Mouse (Mus musculus): ENCODE results near the gene Orai3. TPM values are rescaled to one million over a fixed set of nuclear protein-coding genes. Genes with fewer than 3 reads are reported as not detected.
"Not testable (repeated sequence)": the region's sequence is repeated elsewhere in the genome, so short reads cannot be mapped to it uniquely, and the experiment has no call there.

The Orai3 gene
- polyA plus RNA-seq, 1 experiment from 2014 or later = 6.1 TPM

DNA sequence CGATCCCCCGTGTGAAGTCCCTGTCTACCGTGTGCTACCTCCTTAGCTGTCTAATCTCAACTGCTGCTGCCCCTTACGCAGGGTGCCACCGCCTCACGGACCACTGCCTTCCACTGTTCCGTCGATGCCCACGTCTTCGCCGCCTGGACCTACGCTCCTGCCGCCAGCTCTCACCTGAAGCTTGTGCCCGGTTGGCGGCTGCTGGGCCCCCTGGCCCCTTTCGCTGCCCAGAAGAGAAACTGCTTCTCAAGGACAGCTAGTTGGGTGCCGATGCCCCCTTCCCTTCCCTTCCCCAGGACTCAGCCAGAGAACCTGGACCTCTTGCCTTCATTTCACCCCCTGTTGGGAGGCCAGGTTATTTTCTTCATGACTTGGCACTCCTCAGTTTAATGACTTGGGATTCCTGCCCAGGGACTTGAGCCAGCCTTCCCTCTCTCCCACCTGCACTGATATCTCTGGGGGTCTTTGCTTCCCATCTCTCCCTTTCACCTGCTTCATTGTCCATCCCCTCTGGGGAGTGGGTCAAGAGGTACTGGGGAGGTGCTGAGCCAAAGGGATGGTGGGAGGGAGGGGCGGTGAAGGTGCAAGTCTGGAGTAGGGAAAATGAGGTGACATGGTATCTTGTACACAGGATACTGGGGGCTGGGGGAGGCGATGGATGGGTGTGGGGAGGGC lies 1.8 kb upstream of the Orai3 start:
- Histone ChIP-seq H3K9me3 (no peaks in the 10 kb centered on the region), H3K4me1 (replicated peaks) (peaks cover 31% of the 10 kb centered on the region), H3K27ac (0 out of 2 replicates have a peak overlapping the region, but pooled peaks have one; percentile 73), H3K9ac (replicated peaks) (0 out of 2 replicates have a peak overlapping the region, but pooled peaks have one; percentile 14), H3K36me3 (peaks cover 55% of the 10 kb centered on the region), H3K4me2 (replicated peaks) (no peak overlapping the region), H3K27me3 (no peaks in the 10 kb centered on the region), H3K4me3 (replicated peaks) (no peak overlapping the region)
- 96% methylated on average over 19 of the region's 19 CpGs for WGBS
- ATAC-seq = no peak

DNA sequence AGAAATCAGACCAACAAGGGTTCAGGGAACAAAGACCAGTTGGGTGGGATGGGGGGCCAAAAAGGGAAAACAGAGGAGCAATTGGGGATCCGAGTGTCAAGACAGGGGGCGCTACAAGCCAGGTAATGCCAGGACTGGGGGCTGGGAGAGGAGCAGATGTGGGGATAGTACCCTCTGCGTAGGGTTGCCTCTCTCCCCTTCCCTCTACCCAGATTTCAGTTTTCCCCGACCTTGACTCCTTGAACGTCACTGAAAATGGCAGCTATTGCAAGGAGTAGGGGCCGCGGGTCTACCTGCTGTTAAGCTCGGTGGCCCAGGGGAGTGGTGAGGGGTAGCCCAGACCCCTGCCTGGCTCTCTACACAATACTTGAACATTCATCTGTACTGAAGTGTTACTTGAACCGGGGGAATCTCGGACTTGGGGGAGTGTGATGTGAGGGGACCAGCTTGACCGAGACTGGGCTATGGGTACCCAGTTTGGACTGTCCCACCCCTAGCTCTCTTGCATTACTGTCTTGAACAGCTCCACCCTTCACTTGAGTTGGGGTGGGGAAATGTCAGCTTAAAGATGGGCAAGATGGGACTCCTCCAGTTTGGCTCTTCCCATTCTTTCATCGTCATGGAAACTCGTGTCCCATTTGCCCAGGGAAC lies 1.1 kb upstream of the Orai3 start:
- WGBS = 45% methylated on average over 13 of the region's 13 CpGs
- ATAC-seq = no peak; the same call in 1 of the 2 replicates
- Histone ChIP-seq H3K4me3 (replicated peaks) (no peak overlapping the region), H3K9me3 (no peaks in the 10 kb centered on the region), H3K9ac (replicated peaks) (0 out of 2 replicates have a peak overlapping the region, but pooled peaks have one; percentile 14), H3K36me3 (peaks cover 51% of the 10 kb centered on the region), H3K4me1 (replicated peaks) (peaks cover 31% of the 10 kb centered on the region), H3K4me2 (replicated peaks) (peak overlapping the region; percentile 67; the same call in 1 of the 2 replicates), H3K27ac (peak overlapping the region; percentile 73), H3K27me3 (no peaks in the 10 kb centered on the region)

DNA sequence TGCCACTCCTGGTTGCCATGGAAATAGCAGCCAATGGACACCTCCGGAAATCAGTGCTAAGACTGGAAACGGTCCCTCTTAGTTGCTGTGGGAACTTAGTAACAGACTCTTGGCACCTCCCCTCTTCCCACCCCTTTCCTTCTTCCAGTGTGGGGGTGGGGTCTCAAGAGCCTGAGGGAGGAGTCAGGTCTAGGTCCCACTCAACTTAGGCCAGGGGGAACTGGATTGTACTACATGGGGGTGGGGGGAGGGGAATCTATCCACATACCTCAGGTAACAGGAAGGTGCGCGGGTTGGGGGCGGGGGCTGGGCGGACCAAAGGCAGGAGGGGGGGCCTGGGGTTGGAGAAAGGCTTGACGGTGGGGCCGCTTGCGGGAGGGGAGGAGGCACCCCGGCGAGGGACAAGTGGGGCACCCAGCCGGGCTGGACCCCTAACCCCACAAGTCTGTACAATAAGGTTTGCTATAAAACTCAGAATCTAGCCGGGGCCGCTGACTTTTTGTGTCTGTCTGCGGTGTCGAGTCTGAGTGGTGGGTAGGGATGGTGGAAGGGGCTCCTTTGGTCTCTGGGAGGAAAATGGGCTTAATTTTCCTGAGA lies 520 bp upstream of the Orai3 start:
- peaks cover 45% of the 10 kb centered on the region for H3K36me3 ChIP-seq
- H3K4me3 ChIP-seq (replicated peaks) = peak overlapping the region; percentile 42
- no peaks in the 10 kb centered on the region for H3K27me3 ChIP-seq
- 1% methylated on average over 16 of the region's 16 CpGs for WGBS
- ATAC-seq = peak; percentile 87
- H3K9ac ChIP-seq (replicated peaks) = peak overlapping the region; percentile 73
- peak overlapping the region; percentile 65 for H3K27ac ChIP-seq
- no peaks in the 10 kb centered on the region for H3K9me3 ChIP-seq
- H3K4me1 ChIP-seq (replicated peaks) = peaks cover 31% of the 10 kb centered on the region
- H3K4me2 ChIP-seq (replicated peaks) = peak overlapping the region; percentile 67

DNA sequence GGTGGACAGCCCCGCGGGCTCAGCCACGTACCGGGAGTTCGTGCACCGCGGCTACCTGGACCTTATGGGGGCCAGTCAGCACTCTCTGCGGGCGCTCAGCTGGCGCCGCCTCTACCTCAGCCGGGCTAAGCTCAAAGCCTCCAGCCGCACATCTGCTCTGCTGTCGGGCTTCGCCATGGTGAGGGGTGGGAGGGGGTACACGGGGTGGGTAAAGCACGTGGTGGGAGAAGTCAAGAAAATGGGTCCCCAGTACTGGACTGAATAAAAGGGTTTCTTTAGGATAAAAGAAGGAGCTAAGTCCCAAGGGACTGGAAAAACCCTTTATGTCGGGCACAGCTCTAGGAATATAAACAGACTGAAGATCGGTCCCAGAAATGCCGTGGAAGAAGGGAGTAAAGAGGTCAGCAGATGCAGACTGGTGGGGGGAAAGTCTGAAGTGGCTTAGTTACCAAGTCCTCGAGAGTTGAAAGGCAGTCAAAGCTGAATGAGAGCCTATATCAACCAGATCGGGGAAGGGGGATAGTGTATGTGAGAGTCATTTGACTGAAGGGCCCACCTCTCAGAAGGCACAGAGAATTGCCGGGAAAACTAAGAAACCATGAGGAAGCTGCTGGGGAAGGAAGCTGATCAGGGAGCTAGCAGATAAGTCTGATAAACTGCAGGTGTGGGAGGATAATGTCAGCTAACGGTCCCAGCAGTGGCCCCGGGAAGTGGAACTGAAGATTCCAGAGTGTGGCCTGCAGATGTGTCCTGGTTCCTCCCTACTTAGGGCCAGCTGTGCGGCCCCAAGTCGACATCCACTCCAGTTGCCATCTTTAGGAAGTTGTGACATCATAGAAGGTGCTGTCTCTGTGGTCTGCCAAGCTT lies 657 bp downstream of the Orai3 start:
- Histone ChIP-seq H3K27me3 (no peaks in the 10 kb centered on the region), H3K4me1 (replicated peaks) (peaks cover 31% of the 10 kb centered on the region), H3K4me2 (replicated peaks) (peak overlapping the region; percentile 67), H3K4me3 (replicated peaks) (peak overlapping the region; percentile 42), H3K36me3 (peaks cover 33% of the 10 kb centered on the region), H3K9me3 (no peaks in the 10 kb centered on the region), H3K27ac (peak overlapping the region; percentile 65), H3K9ac (replicated peaks) (peak overlapping the region; percentile 73)
- WGBS = 6% methylated on average over 27 of the region's 27 CpGs
- ATAC-seq = peak; percentile 31

DNA sequence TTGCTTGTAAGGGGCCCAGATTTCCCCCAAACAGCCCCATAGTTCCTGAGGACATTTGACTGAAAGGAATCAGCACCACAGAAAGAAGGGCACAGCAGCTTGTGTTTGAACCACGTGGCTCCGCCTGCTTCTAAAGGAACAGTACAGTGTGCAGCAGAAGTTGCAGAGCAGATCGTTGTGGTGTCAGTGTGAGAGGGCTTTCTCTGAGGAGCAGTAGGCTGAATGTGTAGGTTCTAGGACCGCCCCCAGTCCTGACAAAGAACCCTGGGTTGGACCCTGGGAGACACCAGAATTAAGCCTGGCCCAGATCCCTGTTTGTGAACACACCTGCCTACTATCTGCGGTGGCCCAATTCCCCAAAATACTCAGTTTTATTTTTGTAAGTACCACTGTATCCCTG lies 1.6 kb downstream of the Orai3 start:
- H3K27me3 ChIP-seq = no peaks in the 10 kb centered on the region
- H3K4me2 ChIP-seq (replicated peaks) = 0 out of 2 replicates have a peak overlapping the region, but pooled peaks have one; percentile 67
- H3K9me3 ChIP-seq = no peaks in the 10 kb centered on the region
- no peak overlapping the region for H3K27ac ChIP-seq
- no peak overlapping the region for H3K4me3 ChIP-seq (replicated peaks)
- peaks cover 36% of the 10 kb centered on the region for H3K4me1 ChIP-seq (replicated peaks)
- ATAC-seq = no peak
- peaks cover 23% of the 10 kb centered on the region for H3K36me3 ChIP-seq
- 76% methylated on average over 5 of the region's 5 CpGs for WGBS
- H3K9ac ChIP-seq (replicated peaks) = no peak overlapping the region

DNA sequence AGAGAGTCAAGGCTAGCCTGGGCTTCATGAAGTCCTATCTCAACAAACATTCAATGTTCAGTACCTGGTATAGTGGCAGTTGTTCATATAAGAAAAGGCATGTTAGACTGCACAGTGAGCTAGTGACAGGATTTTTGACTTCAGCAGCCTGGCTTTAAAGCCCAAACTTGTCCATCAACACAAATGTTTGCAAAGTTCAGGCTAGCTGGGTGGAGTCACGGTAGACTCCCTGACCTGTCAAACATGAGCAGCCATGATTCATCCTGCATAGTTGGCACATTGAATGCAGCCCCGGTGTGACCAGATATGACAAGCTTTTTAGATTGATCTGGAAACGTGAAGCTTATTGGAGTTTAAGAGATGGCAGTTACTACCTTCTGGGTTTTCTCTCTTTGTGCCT lies 2.5 kb downstream of the Orai3 start:
- peaks cover 16% of the 10 kb centered on the region for H3K36me3 ChIP-seq
- 85% methylated on average over 3 of the region's 3 CpGs for WGBS
- H3K4me3 ChIP-seq (replicated peaks) = no peak overlapping the region
- no peak overlapping the region for H3K27ac ChIP-seq
- peaks cover 36% of the 10 kb centered on the region for H3K4me1 ChIP-seq (replicated peaks)
- ATAC-seq = no peak
- no peaks in the 10 kb centered on the region for H3K27me3 ChIP-seq
- no peak overlapping the region for H3K9ac ChIP-seq (replicated peaks)
- H3K4me2 ChIP-seq (replicated peaks) = no peak overlapping the region
- no peaks in the 10 kb centered on the region for H3K9me3 ChIP-seq

DNA sequence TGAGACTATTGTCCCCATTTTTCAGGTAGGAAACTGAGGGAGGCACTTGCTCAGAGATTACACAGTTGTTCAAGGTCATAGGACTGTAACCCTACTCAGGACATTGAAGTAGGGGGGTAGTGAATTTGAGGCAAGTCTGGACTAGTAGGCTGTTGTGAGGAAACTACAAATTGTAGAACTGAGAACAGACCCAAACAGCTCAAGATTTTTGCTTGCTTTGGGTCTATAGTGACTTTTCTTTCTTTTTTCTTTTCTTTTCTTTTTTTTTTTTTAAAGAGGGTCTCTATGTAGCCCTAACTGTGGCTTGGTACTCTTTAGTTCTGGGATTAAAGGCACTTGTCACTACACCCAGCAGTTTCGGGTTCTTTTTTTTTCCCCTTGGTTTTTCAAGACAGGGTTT lies 2.9 kb downstream of the Orai3 start:
- no peak overlapping the region for H3K9ac ChIP-seq (replicated peaks)
- no peak overlapping the region for H3K4me2 ChIP-seq (replicated peaks)
- ATAC-seq = no peak
- H3K36me3 ChIP-seq = peaks cover 11% of the 10 kb centered on the region
- no peaks in the 10 kb centered on the region for H3K9me3 ChIP-seq
- peaks cover 36% of the 10 kb centered on the region for H3K4me1 ChIP-seq (replicated peaks)
- H3K4me3 ChIP-seq (replicated peaks) = no peak overlapping the region
- H3K27ac ChIP-seq = no peak overlapping the region
- WGBS = 79% methylated on average over 1 of the region's 1 CpGs
- H3K27me3 ChIP-seq = no peaks in the 10 kb centered on the region

DNA sequence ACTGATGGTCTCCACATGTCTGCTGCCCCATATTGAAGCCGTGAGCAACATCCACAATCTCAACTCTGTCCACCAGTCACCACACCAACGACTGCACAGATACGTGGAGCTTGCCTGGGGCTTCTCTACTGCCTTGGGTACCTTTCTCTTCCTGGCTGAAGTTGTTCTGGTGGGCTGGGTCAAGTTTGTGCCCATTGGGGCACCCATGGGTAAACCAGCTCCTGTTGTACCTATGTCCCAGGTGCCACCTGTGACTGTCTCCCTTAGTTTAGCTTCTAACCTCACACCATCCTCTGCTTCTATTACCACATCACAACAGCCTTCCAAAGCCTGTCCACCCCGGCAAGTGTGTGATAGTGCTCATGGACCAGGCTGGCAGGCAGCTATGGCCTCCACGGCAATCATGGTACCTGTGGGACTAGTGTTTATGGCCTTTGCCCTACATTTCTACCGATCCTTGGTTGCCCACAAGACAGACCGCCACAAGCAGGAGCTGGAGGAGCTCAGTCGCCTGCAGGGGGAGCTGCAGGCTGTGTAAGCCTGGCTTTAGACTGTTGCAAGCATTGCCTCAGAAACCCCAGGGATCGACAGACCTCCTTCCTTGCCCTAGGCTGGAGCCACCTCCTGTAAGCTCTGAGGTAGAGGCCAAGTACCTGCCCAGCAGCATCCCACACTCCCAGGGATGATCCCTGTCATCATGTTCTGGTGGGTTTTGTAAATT lies 4.2 kb downstream of the Orai3 start:
- Histone ChIP-seq H3K9me3 (no peaks in the 10 kb centered on the region), H3K4me2 (replicated peaks) (no peak overlapping the region), H3K36me3 (peaks cover 3% of the 10 kb centered on the region; the same call in 1 of the 2 replicates), H3K27ac (no peak overlapping the region), H3K4me3 (replicated peaks) (no peak overlapping the region), H3K4me1 (replicated peaks) (peaks cover 38% of the 10 kb centered on the region), H3K27me3 (no peaks in the 10 kb centered on the region), H3K9ac (replicated peaks) (peak overlapping the region; percentile 29; the same call in 1 of the 2 replicates)
- 45% methylated on average over 9 of the region's 9 CpGs for WGBS
- no peak for ATAC-seq

DNA sequence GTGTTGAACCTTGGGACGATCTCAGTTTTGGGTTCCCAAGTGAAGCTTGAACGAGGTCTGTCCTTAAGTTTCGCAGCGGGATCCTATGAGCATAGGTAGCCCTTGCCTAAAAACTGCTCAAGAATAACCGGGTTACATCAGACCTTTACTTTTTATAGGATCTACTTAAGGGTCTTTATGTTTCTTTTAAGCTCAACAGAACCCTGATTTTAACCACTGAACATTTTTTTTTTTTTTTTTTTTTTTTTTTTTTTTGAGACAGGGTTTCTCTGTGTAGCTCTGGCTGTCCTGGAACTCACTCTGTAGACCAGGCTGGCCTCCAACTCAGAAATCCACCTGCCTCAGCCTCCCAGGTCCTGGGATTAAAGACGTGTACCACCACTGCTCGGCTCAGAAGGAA lies 6.2 kb downstream of the Orai3 start:
- H3K27me3 ChIP-seq, ATAC-seq, H3K9me3 ChIP-seq: not testable (repeated sequence)
- Histone ChIP-seq H3K27ac (peak overlapping the region; percentile 98), H3K36me3 (peaks cover 23% of the 10 kb centered on the region), H3K4me1 (replicated peaks) (peaks cover 18% of the 10 kb centered on the region), H3K4me2 (replicated peaks) (peak overlapping the region; percentile 78), H3K4me3 (replicated peaks) (peak overlapping the region; percentile 90), H3K9ac (replicated peaks) (peak overlapping the region; percentile 92)
- 79% methylated on average over 7 of the region's 7 CpGs for WGBS

DNA sequence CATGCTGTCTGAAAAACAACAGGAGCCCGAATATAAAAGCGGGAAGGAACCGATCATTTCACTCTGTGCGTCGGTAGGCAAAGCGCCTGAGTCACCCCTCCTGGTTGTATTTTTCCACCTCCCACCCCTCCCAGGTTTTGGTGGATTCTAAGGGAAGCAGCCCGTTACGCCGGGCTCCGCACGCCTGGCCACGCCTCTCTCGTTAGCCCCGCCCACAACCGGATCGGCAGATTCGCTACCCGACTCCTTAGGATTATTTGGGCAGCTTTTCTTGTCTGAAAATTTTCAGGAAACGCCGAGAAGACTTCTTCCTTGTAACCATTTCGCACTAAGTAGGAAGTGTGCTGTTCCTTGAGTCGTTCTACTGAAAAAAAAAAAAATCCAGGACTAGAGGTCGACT lies 6.8 kb downstream of the Orai3 start, which contains the start of gene Setd1a:
Gene Setd1a, plus strand, starts transcription at position 245 of the 400 bp plus-strand sequence.
- peaks cover 29% of the 10 kb centered on the region for H3K36me3 ChIP-seq
- under 1% methylated on average over 23 of the region's 23 CpGs for WGBS
- H3K27me3 ChIP-seq = no peaks in the 10 kb centered on the region
- peak; percentile 62 for ATAC-seq
- no peaks in the 10 kb centered on the region for H3K9me3 ChIP-seq
- H3K9ac ChIP-seq (replicated peaks) = peak within 1 kb of the TSS; percentile 92
- H3K4me3 ChIP-seq (replicated peaks) = peak within 1 kb of the TSS; percentile 90
- H3K4me1 ChIP-seq (replicated peaks) = peaks cover 17% of the 10 kb centered on the region
- H3K4me2 ChIP-seq (replicated peaks) = peak within 1 kb of the TSS; percentile 78
- H3K27ac ChIP-seq = peak within 1 kb of the TSS; percentile 98
